Mouse (Mus musculus) kidney, postnatal 25 days (tissue): ENCODE measurements around the gene Vmn1r137.
"Not testable (repeated sequence)": the region's sequence is repeated elsewhere in the genome, so short reads cannot be mapped to it uniquely, and the experiment has no call there.

Experiments used
- DNase-seq, 2 experiments: peaks; one replicate each; pipeline ENCODE4 v3.0.0; 2021; ENCODE audit warnings: mixed read lengths in 2 of 2

Gene Vmn1r137

DNA sequence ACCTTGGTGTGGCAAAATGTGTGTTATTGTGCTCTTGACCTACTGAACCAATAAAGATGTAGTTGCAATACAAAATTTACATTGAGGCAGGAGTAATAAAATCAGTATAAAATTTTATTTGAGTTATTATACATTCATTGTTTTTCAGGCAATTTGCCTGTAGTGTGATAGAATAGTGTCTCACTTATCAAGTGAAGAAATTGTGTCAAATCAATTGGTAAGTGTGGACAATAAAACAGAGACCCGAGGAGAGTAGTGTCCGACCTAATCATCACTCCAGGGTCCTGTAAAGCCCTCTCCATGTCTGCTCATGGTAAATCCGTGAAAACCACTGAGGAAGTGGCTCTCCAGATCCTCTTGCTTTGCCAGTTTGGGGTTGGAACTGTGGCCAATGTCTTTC lies at the start of gene Vmn1r137:
TSS of gene Vmn1r137 (plus strand) at position 301 of the 400 bp plus-strand sequence.
- DNase-seq: not testable (repeated sequence)

DNA sequence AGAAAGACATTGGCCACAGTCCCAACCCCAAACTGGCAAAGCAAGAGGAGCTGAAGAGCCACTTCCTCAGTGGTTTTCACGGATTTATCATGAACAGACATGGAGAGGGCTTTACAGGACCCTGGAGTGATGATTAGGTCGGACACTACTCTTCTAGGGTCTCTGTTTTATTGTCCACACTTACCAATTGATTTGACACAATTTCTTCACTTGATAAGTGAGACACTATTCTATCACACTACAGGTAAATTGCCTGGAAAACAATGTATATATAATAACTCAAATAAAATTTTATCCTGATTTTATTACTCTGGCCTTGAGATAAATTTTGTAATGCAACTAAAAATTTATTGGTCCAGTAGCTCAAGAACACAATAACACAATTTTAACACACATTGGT lies 34.4 kb downstream of the Vmn1r137 start, which contains the start of gene Vmn1r138:
TSS of gene Vmn1r138 (minus strand) at position 101 of the 400 bp plus-strand sequence.
- not testable (repeated sequence) for DNase-seq
